Mouse (Mus musculus) fibroblast of lung, adult 2 months (primary cell): Measurements from ENCODE around the gene Slc22a14.

Source experiments
- DNase-seq: peaks from one replicate; pipeline ENCODE4 v3.0.0-alpha.2; 2011; ENCODE audit warnings: low read depth

Gene Slc22a14

DNA sequence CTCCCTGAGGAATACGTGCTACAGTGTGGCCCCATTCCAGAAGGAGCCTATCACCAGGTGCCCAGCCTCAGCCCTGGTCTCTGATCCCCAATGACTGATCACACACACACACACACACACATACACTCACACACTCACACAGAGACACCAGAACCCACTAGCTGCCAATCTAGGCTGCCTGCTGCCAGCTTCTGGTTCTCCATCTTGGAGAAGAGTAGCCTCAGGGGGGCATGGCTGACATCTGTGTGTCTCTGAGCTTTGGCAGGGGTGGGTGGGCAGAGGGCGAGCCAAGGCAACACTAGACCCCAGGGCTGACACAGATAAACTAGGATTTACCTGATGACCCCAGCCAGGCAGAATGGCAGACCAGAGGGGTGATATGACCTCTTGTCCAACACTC is 226.5 kb downstream of the Slc22a14 start:
- no peak for DNase-seq

DNA sequence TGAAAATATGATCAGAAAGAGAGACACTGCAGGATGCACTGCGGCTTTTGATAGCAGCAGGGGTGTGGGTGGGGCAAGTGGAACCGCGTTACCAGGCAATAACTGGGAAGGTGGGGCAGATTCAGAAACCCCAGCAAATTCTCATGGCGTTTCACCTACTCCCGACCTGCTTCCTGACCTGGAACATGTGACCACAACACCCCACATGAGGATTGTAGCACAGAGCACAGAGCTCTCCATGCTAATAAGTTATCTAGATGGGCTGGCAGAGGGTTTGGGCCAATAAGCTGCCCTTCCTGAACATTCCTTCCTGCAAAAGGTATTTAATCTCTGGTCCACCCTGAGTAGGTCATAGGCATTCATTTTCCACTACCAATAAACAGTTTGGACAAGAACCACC is 234.7 kb downstream of the Slc22a14 start:
- no peak for DNase-seq

DNA sequence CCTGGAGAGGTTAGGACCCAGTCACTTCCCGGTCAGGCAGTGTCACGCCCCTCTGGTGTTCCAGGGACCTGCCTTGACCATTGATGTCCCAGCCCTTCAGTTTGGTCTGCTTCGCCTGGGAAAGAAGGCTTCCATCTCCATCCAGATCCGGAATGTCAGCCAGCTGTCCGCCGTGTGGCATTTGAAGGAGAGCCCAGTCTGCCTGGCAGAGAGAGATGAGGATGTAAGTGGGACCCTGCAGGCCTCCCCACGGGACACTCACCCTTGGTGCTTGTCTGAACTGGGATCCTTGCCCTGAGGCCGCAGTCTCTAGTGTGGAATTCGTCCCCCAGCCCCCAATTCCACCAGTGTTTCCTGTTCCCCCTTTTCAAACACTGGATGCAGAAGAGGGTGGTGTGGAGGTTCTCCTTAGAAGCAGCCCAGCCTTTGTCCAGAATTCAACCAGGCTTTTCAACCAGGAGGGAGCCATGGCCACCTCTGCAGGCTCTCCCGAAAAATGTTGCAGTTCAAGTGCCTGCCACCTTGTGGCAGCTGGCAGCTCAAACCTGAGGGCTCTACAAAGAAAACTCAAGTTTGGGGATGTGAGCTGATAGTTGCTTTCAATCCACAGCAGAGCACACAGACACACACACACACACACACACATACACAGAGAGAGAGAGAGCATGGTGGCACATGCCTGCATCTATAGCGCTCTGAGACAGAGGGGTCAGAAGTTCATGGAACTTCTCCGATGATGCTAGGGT is 236.7 kb downstream of the Slc22a14 start:
- DNase-seq, result no peak

DNA sequence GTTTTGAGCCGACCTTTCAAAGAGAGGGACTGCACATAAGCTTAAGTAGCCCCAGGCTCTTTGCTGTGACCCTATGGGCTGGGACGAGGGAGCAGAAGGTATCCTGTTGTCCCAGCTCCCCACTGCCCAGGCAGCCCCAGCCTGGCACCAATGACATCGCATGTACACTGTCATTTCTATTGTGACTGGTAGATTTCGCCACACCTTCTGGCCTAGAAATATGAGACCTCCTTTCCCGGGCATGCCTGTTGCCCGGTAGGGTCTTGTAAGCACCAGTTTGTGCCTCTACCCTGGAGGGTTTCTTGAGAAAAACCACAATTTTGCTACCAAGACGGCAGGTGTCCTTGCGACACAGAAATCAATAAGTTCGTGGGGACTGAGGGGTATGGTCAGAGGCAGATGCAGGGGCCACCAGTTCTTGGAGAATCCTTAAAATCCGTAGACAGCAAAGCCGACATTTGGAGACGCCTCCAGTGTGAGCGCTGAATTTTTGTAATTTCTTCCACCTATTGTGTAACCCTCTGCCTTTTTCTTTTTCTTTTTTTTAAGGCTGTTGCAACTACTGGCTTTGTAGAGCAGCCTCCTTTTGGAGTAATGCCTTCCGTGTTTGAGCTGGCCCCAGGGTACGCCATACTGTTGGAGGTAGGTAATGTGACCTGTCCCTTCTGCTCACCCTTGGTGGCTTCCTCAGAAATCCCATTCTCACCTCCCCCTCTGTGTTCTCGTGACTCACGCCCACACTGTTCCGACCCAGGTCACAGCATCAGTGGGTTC is 242.6 kb downstream of the Slc22a14 start:
- DNase-seq, result no peak

DNA sequence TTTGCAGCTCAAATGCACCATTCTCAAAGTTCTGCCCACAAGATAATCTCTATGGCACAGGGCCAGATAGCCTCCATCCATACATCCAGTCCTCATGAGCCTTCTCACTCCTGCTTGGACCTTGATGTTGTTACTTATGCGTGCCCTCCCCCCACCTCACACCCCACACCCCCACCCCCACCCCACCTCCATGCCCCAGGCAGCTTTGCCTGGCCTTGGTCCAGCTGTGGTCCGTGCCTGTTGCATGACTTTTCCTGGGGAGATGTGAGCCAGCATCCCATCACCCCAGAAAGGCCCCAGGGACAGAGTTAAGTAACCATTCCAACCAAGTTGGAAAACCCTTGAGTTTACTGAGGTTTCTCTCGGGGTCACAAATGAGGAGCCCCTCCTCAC is 245.2 kb downstream of the Slc22a14 start:
- DNase-seq, result no peak
